Mouse (Mus musculus): Measurements from ENCODE around the gene Hils1.
"Not testable (repeated sequence)": the region's sequence is repeated elsewhere in the genome, so short reads cannot be mapped to it uniquely, and the experiment has no call there.

The Hils1 gene

GRCm38 (mm10) chr11:95006525-95007219, 39.3 kb downstream of the Hils1 start:
- peak; percentile 80 for DNase-seq

GRCm38 (mm10) chr11:95007418-95007817, 40.0 kb downstream of the Hils1 start:
- no peak for DNase-seq

- DNase-seq = no peak
Measured at GRCm38 (mm10) chr11:95008661-95009628, 41.6 kb downstream of the Hils1 start.

GRCm38 (mm10) chr11:95009629-95010014, 42.2 kb downstream of the Hils1 start, which contains the start of gene Samd14:
TSS of gene Samd14 (plus strand) at chr11:95009879.
- peak; percentile 47 for DNase-seq

GRCm38 (mm10) chr11:95010141-95010739, 42.8 kb downstream of the Hils1 start:
- DNase-seq = no peak

- DNase-seq = not testable (repeated sequence)
Measured at GRCm38 (mm10) chr11:95010841-95011403, 43.5 kb downstream of the Hils1 start.

- DNase-seq = no peak
Measured at GRCm38 (mm10) chr11:95011416-95011815, 44.0 kb downstream of the Hils1 start.

- no peak for DNase-seq
Measured at GRCm38 (mm10) chr11:95012075-95012474, 44.7 kb downstream of the Hils1 start.

- DNase-seq = no peak
Measured at GRCm38 (mm10) chr11:95012487-95012886, 45.1 kb downstream of the Hils1 start.

GRCm38 (mm10) chr11:95015484-95015883, 48.1 kb downstream of the Hils1 start:
- no peak for DNase-seq

All from kidney, adult 9 months (tissue).